Mouse (Mus musculus): ENCODE measurements around the gene Lfng. TPM values are rescaled to one million over a fixed set of nuclear protein-coding genes. Genes with fewer than 3 reads are reported as not detected.
A peak's percentile ranks its signal among the peaks of the same experiment; 100 is the strongest.

Gene Lfng
- total and polyA plus RNA-seq, 3 experiments: not detected

DNA sequence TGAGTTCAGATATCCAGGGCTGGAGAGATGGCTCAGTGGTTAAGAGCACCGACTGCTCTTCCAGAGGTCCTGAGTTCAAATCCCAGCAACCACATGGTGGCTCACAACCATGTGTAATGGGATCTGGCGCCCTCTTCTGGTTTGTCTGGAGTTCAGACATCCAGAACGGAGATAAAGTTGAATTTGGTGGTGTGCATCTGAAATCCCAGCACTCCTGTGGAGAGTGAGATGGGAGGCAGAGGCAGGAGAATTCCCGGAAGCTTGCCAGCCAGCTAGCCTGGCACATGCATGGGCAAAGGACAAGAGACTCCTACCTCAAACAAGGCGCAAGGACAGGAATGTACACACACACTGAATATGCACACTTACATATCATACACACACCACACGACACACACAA is 37.1 kb downstream of the Lfng start:
- TF ChIP-seq PAX5 (IDR thresholded peaks at IDR 0.05; ENCODE audit: low read length) (no peak), CTCF (conservative IDR thresholded peaks at IDR 0.05 in 1 of 2, IDR thresholded peaks at IDR 0.05 in 1 of 2; ENCODE audit: low read depth in 2 of 2, low read length in 2 of 2) (peak in 1 of 2 experiments; percentile 31; a peak in 2 of 4 replicates)
- no peaks in the 10 kb centered on the region for H3K79me2 ChIP-seq (replicated peaks; ENCODE audit: control insufficient read depth, extremely low read depth, insufficient read depth, poor library complexity, severe bottlenecking)
- no peak overlapping the region for H3K9ac ChIP-seq (ENCODE audit: insufficient read depth, low read depth)
- H3K4me2 ChIP-seq (ENCODE audit: insufficient read depth, low read depth, poor library complexity, severe bottlenecking): no peak overlapping the region
- dilution Hi-C loops (cut with MboI; ENCODE audit: extremely low pct_ligation_motif_present, extremely low pct_unique_long_range_greater_than_20kb, low sequenced_read_pairs): no loop called here
- no peaks in the 10 kb centered on the region for H3K36me3 ChIP-seq (replicated peaks in 1 of 2; ENCODE audit: control insufficient read depth in 1 of 2, insufficient read depth in 1 of 2, low read length in 1 of 2)
- no peak overlapping the region for H3K4me3 ChIP-seq (replicated peaks in 1 of 3; ENCODE audit: low read depth in 2 of 3, low read length in 2 of 3, poor library complexity in 1 of 3)
- DNase-seq (ENCODE audit: extremely low read depth): no peak
- no peaks in the 10 kb centered on the region for H3K9me3 ChIP-seq (replicated peaks; ENCODE audit: low read length)
- H3K27me3 ChIP-seq (replicated peaks): peaks cover 17% of the 10 kb centered on the region
- peaks cover 14 to 44% of the 10 kb centered on the region in 2 experiments for H3K4me1 ChIP-seq (ENCODE audit: control insufficient read depth in 1 of 2, insufficient read depth in 2 of 2)
- H3K27ac ChIP-seq (ENCODE audit: insufficient read depth, low read depth): no peak overlapping the region
- in situ Hi-C loops (cut with MboI; ENCODE audit: low pct_ligation_motif_present, low pct_unique_long_range_greater_than_20kb, low sequenced_read_pairs): loop anchor here (5.0 kb wide), 1 partner anchor 98 kb away; no protein-coding TSS in a partner anchor

- Histone ChIP-seq H3K79me2 (replicated peaks; ENCODE audit: control insufficient read depth, extremely low read depth, insufficient read depth, poor library complexity, severe bottlenecking) (no peaks in the 10 kb centered on the region), H3K4me3 (replicated peaks in 1 of 3; ENCODE audit: low read depth in 2 of 3, low read length in 2 of 3, poor library complexity in 1 of 3) (no peak overlapping the region), H3K9ac (ENCODE audit: insufficient read depth, low read depth) (no peak overlapping the region), H3K36me3 (replicated peaks in 1 of 2; ENCODE audit: control insufficient read depth in 1 of 2, insufficient read depth in 1 of 2, low read length in 1 of 2) (no peaks in the 10 kb centered on the region), H3K9me3 (replicated peaks; ENCODE audit: low read length) (no peaks in the 10 kb centered on the region), H3K4me1 (ENCODE audit: control insufficient read depth in 1 of 2, insufficient read depth in 2 of 2) (peaks cover 14 to 48% of the 10 kb centered on the region in 2 experiments), H3K27me3 (replicated peaks) (peaks cover 18% of the 10 kb centered on the region), H3K27ac (ENCODE audit: insufficient read depth, low read depth) (no peak overlapping the region), H3K4me2 (ENCODE audit: insufficient read depth, low read depth, poor library complexity, severe bottlenecking) (no peak overlapping the region)
- TF ChIP-seq PAX5 (IDR thresholded peaks at IDR 0.05; ENCODE audit: low read length) (no peak), CHD1 (IDR thresholded peaks at IDR 0.05; ENCODE audit: low read depth, low read length) (no peak), JUND (conservative IDR thresholded peaks at IDR 0.05; ENCODE audit: low read depth, low read length) (no peak), ZNF384 (IDR thresholded peaks at IDR 0.05; ENCODE audit: low read depth, low read length) (no peak), NRF1 (IDR thresholded peaks at IDR 0.05; ENCODE audit: low read depth, low read length) (no peak), SIN3A (IDR thresholded peaks at IDR 0.05; ENCODE audit: low read length) (no peak), KAT2A (IDR thresholded peaks at IDR 0.05; ENCODE audit: insufficient replicate concordance, low read length) (no peak)
- dilution Hi-C loops (cut with MboI; ENCODE audit: extremely low pct_ligation_motif_present, extremely low pct_unique_long_range_greater_than_20kb, low sequenced_read_pairs): no loop called here
- in situ Hi-C loops (cut with MboI; ENCODE audit: low pct_ligation_motif_present, low pct_unique_long_range_greater_than_20kb, low sequenced_read_pairs): loop anchor here (5.0 kb wide), 1 partner anchor 98 kb away; no protein-coding TSS in a partner anchor
- no peak for DNase-seq (ENCODE audit: extremely low read depth)
Measured at GRCm38 (mm10) chr5:140644702-140645201, 37.6 kb downstream of the Lfng start.

- H3K79me2 ChIP-seq (replicated peaks; ENCODE audit: control insufficient read depth, extremely low read depth, insufficient read depth, poor library complexity, severe bottlenecking): no peaks in the 10 kb centered on the region
- no peak overlapping the region for H3K27ac ChIP-seq (ENCODE audit: insufficient read depth, low read depth)
- peaks cover 23% of the 10 kb centered on the region for H3K27me3 ChIP-seq (replicated peaks)
- peaks cover 14 to 43% of the 10 kb centered on the region in 2 experiments for H3K4me1 ChIP-seq (ENCODE audit: control insufficient read depth in 1 of 2, insufficient read depth in 2 of 2)
- no peak for DNase-seq (ENCODE audit: extremely low read depth)
- H3K36me3 ChIP-seq (replicated peaks in 1 of 2; ENCODE audit: control insufficient read depth in 1 of 2, insufficient read depth in 1 of 2, low read length in 1 of 2): no peaks in the 10 kb centered on the region
- H3K4me3 ChIP-seq (replicated peaks in 1 of 3; ENCODE audit: low read depth in 2 of 3, low read length in 2 of 3, poor library complexity in 1 of 3): no peak overlapping the region
- H3K9me3 ChIP-seq (replicated peaks; ENCODE audit: low read length): no peaks in the 10 kb centered on the region
- in situ Hi-C loops (cut with MboI; ENCODE audit: low pct_ligation_motif_present, low pct_unique_long_range_greater_than_20kb, low sequenced_read_pairs) (no loop called here), dilution Hi-C loops (cut with MboI; ENCODE audit: extremely low pct_ligation_motif_present, extremely low pct_unique_long_range_greater_than_20kb, low sequenced_read_pairs) (no loop called here)
- TF ChIP-seq KAT2A (IDR thresholded peaks at IDR 0.05; ENCODE audit: insufficient replicate concordance, low read length) (no peak), ZMIZ1 (IDR thresholded peaks at IDR 0.05; ENCODE audit: low read depth, low read length) (no peak)
- H3K4me2 ChIP-seq (ENCODE audit: insufficient read depth, low read depth, poor library complexity, severe bottlenecking): no peak overlapping the region
- no peak overlapping the region for H3K9ac ChIP-seq (ENCODE audit: insufficient read depth, low read depth)
Measured at GRCm38 (mm10) chr5:140645454-140645853, 38.3 kb downstream of the Lfng start.

Measured in CH12.LX (cell line).